Mouse (Mus musculus): ENCODE measurements around the gene Pimreg.
A peak's percentile ranks its signal among the peaks of the same experiment; 100 is the strongest.

Gene Pimreg

DNA sequence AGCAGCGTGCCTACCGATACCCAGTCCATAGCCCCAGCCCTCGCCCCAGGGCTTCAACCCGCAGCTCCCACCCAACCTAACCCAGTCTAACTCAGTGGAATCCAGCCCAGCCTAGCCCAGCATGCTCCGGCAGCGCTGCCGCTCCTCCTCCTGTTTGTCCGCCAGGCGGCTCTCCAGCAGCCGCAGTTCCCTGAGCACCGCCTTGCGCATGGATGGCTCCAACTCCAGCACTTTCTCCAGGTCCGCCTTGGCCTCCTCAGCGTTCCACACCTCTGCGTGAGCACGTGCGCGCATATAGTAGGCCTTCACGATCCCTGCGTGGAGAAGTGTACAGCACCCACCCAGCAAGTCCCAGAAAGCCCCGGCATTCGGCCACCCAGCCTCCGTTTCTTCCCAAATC is 12.7 kb upstream of the Pimreg start:
- DNase-seq (ENCODE audit: low spot score in 2 of 2): no peak

DNA sequence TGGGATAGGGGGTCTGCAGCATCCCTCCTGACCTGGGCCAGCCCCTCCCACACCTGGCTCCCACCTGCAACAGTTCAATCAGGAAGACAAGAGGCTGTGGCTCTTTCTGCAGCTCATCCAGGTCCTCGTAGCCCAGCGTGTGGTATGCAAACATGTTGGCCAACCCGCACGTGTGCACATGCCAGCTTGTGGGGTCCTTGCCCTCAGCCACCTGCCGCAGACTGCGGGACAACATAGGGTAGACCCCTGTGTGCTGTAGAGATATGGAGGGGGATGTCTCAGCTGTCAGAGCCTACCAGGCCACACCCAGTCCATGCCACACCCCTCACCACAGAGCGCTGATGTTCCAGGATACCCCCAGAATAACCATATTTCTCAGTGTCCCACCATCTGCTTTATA is 10.5 kb upstream of the Pimreg start:
- no peak for DNase-seq (ENCODE audit: low spot score in 2 of 2)

DNA sequence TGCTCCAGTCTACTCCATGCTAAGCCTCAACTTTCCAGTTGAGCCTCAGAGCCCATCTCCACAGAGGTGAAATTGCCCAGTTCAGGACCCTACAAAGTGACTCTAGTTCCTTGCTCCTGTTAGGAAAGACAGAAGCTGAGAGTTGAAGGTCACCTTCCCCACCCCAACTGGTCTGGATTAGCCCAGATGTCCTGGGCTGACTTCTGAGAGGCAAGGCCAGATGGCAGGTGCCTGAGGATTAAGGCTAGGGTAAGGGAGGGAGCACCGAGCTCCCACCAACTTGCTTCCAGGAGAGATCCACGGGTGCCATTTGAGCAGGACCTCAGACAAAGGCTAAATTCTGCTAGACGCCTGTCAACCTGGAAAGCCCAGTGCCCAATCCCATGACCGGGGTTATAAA is 9.7 kb upstream of the Pimreg start:
- no peak for DNase-seq (ENCODE audit: low spot score in 2 of 2)

DNA sequence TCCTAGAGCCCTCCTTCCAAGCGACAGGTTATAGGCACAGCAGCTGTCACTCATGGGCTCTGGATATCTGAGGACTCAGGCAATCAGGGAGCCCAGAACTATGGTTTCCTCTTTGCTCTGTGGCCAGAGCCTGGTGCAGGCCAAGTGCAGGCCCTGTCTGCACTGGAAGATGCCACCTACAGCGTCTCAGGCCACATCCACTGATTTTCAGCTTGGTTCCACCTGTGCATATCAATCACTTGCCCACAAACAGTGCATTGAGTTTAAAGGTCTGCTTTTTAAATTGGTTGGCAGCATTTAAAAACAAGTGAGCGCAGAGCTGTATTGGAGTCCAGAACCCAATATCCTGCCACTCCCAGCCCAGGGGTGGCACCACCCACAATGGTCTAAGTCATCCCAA is 9.2 kb upstream of the Pimreg start:
- DNase-seq (ENCODE audit: low spot score in 2 of 2): no peak

DNA sequence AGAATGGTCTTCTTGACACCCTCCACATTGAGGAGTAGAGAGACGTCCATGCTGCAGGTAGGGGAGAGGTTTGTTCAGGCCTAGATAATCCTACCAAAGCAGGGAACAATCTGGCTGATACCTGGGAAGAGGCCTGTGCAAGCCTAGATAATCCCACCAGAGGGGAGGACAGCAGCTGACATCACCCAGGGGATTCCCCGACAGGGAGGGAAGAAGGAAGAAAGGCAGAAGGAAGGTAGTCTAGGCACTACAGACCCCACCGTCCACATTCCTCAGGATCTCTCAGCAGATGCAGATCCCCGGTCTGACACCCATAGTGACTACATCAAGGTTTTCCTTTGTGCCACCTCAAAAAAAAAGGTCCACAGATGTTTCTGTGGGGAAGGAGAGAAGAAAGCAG is 4.4 kb upstream of the Pimreg start, which contains the start of gene Aipl1:
TSS of gene Aipl1 (minus strand) at position 101 of the 400 bp plus-strand sequence.
- no peak for DNase-seq (ENCODE audit: low spot score in 2 of 2)

DNA sequence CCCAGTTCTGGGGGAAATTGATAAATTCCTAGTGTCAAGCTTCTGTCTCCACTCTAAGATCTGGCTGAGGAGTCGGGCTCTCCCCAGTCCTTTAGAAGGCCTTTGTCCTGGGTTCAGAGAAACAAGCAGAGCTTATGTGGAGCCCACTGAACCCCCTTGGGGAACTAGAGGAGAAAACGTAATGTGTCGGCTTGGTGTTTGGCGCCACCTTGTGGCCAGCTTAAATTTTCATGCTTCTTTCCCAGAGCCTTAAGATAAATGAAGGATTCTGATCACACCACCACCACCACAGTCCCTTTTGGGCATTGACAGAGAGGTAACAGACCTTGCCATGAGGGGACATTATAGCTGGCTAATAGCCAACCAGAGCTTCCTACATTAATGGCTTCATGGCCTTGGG is 3.8 kb upstream of the Pimreg start:
- peak in 1 of 2 experiments; percentile 62 for DNase-seq (ENCODE audit: low spot score in 2 of 2)

DNA sequence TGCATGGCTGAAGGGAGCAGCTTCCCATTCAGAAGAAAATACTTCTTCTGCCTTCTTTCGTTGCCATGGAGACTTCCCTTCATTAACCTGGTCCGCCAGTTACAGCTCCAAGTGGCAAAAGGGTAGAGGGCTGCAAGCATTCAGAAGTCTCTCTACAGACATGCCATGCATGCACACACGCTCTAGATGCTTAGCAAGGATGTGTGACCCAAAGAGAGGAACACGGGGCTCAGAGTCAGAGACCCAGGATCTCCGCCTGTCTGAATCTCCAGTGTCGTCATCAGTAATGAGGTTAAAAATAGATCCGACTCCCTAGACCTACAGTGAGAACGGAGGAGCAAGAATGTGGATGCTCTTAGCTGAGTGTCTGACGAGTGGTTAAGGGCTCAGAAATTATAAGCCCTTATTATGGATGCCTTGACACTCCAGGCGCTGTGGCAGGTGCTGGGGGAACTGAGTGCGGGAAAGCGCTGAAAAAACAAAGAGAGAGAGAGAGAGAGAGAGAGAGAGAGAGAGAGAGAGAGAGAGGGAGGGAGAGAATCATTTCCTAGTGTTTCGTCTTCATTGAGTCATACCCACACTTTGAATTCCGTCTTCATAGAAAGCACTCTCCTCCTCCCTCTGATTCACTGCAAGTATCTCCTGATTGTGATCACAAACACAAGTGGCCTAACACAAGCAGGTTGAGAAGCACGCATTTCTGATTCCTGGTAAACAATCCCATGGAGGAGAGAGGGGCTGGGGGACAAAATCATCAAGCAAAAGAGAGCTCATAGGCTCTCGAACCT is 2.0 kb upstream of the Pimreg start:
- no peak for DNase-seq (ENCODE audit: low spot score in 2 of 2)

DNA sequence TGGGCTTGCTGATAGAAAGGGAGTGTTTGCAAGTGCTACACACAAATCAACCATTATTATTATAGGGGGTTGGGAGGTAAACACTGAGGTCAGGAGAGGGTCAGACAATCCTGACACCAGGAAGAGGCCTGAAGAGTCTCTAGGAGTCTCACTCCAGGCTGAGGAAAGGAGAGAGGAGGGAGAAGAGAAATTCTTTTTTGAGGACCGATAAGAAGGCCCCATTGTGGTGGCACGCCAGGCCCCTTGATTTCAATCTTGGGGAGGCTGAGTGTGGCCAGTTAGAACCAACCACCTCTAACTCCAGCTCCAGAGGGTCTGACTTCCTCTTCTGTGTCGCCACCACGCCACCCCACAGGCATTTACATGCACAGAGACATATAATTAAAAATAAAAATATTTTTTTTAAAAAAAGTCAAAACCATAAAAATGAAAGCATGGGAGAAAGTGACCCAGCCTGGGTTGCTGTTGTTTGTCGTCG is 503 bp upstream of the Pimreg start:
- no peak for DNase-seq (ENCODE audit: low spot score in 2 of 2)

DNA sequence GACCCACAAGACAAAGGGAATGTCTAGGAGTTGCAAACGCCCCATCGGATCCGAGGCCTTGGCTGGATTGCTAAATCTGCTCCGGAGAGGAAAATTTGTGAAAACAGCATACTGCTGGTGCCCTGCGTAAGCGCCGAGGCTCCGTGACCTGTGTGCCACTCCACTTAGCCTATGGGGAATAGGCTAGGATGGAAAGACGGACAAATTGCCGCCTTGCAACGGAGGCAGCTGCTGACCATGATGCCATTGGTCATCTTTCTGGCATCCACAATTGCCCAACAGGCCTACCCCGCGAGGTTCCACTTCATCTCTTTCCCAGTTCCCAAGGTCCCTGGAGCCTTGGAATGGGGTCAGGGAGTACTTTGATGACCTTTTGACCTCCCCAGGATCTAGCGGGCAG is 799 bp downstream of the Pimreg start:
- no peak for DNase-seq (ENCODE audit: low spot score in 2 of 2)

DNA sequence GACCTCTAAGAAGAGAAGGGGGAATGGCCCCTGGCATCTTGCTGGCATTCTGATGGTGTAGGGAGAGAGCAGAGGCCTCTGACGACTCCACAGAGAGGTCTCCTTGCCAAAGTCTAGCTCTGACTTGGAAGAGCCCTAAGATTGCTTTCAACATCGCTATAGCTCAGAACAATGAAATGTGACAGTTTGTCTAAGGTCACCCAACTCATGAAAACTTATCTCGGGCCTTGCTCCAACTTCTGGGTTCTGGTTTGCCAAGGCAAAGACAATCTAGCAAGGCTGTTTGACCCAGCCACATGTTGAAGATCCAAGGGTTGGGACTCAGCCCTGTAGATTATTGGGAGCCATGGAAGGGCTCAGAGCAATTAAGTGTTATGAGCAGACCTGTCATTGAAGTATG is 2.4 kb downstream of the Pimreg start:
- DNase-seq (ENCODE audit: low spot score in 2 of 2): no peak

DNA sequence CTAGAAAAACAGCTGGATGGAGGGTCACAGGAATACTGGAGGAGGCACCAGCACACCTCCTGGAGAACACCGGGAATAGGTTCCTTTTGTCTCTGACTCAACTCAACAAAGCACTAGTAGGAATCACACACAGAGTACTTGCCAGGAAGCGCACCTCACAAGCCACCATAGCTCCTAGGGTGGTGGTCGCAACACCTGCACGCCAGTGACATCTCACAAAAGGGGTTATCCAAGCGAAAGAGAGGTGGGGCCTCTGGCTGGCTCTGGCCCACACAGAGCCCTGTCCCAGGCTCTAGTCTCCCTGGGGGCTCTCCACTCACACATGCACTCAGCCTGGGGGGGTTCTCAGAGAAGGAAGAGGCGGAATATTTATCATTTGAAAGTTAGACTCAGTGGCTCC is 6.9 kb downstream of the Pimreg start:
- no peak for DNase-seq (ENCODE audit: low spot score in 2 of 2)

DNA sequence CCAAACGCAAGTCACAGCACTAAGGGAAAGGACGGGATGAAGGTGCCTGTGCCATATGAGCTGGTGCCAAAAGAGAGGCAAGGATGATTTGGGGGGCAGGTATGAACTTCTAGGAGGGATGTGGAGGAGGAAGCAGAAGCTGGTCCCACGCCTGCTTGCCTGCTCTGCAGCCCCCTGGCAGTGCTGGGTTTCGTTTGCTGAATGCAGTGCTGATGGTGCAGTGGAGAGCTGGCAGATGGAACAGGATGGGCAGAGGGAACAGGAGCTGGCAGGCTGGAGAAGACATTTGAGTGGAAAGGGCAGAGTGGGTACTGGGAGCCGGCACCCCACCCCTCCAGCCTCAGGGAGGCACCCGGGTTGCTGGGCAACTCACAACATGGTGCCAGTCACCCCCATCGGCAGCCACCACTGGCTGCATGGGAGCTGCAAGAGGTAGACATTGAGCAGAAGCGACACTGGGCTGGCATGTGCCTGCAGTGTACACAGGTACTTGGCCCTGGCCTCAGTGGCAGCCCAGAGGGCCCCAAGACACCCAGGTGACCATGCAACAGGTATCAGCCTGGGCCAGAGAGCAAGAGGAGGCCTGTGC is 7.4 kb downstream of the Pimreg start:
- DNase-seq (ENCODE audit: low spot score in 2 of 2): no peak

DNA sequence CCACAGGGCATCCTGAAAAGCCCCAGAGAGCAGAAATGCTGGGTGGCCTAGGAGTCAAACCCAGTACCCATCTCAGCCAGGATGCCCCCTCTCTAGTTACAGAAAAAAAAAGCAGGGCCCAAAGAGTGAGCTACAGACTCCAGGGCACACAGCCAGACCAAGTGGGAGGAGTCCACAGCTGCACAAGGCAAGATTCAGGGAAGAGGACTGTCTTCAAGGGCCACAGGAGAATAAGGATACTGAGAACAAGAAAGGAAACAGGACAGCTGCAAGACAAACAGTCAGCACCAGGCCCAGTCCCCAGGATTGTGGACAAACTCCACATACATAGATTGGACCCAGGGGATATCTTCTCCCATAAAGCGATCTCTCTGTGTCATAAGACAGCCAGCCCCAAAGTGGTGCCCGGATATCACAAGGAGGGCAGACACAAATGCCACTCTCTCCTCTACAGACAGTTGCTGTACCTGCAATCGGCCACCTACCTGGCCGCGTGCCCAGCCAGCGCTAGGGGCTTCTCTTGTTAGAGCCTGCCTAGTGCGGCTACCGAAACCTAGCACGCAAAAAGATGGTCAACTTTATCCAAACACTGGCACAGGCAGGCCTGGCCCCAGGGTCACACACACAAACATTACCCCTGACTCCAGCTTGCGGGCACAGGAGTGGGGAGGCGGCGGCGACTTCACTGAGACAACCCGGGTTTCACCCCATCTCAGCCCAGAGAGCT is 8.5 kb downstream of the Pimreg start:
- no peak for DNase-seq (ENCODE audit: low spot score in 2 of 2)

DNA sequence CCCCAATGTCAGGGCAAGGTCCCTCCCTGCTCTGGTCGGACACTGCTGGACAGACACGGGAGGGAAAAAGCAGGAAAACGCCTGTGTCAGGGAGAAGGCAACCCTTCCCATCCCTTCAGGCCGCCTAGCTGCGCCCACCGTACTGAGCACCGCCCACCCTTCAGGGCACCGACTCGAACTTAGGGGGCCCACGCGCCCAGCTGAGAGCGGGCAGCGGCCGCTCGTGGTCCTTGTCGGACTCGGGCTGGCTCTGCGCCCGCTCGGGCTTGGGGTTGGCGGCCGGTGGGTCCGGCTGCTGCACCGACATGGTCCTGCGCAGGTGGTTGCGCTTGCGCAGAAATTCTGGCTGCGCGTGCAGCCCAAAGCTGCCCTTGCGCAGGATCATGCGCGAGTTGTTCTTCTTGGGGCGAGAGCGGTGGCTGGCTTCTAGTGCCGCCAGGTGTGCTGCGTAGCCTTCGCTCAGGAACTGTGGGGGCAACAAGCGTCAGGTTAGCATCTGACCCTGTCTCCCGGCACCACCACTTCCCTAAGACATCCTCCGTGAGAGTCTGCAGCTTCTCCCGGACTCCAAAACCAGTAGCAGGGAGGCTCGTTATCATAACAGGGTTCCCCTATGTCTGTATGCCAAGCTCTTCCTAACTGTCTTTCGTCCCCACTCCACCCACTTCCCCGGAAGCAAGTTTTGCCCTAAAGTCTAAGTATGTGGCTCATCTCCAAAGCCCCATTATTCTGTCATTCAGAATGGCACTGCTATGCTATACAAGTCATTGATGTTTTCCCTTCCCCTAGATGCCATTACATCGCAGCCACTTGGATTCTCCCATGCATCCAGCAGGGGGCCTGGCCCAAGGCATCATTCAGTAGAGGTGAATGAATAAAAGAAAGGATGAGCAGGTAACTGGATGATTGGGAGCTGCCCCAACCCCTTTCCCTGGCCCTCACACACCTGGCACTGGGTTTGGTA is 9.3 kb downstream of the Pimreg start:
- DNase-seq (ENCODE audit: low spot score in 2 of 2): peak in 1 of 2 experiments; percentile 60

DNA sequence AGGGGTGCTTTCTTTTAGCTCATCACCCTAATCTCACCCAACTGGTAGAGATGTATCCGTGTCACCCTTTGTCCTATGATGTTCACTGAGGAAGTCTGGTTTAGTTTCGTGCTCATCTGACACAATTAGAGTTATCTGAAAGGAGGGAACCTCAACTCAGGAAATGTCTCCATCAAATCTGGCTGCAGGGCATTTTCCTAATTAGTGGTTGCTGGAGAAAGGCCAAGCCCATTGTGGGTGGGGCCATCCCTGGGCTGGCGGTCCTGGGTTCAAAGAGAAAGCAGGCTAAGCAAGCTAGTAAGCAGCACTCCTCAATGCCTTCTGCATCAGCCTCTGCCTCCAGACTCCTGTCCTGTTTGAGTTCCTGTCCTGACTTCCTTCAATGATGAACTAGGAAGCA is 10.4 kb downstream of the Pimreg start:
- DNase-seq (ENCODE audit: low spot score in 2 of 2): no peak

DNA sequence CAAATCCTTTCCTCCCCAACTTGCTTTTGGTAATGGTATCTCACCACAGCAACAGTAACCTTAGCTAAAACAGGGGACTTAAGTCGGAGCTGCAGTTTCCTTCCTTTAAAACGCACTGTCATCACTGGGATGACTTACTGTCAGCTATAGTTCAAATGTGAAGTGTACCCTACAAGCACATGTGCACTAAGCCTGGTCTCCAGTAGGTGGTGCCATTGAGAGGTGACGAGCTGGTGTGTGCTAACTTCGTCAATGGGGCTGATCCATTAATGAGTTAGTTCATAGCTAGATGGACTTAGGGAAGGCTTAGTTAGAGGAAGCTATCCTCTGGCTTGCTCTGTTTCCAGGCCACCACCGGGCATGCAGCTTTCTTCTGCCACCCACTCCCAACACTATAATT is 10.8 kb downstream of the Pimreg start:
- peak in 1 of 2 experiments; percentile 56 for DNase-seq (ENCODE audit: low spot score in 2 of 2)

DNA sequence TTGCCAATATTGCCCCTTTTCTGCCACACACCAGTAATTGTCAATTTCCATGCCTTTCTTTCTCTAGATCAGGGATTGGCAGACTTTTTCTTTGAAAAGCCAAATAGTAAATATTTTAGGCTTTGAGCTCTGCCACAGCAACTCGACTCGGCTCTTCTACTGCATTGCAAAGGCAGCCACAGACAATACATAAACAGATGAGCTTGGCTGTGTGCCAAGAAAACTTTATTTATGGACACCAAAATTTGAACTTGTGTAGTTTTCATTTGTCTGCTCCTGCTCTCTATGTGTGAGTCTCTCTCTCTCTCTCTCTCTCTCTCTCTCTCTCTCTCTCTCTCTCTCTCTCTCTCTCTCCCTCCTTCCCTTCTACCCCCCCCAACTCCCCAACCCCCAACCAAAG is 13.3 kb downstream of the Pimreg start:
- DNase-seq (ENCODE audit: low spot score in 2 of 2): no peak

DNA sequence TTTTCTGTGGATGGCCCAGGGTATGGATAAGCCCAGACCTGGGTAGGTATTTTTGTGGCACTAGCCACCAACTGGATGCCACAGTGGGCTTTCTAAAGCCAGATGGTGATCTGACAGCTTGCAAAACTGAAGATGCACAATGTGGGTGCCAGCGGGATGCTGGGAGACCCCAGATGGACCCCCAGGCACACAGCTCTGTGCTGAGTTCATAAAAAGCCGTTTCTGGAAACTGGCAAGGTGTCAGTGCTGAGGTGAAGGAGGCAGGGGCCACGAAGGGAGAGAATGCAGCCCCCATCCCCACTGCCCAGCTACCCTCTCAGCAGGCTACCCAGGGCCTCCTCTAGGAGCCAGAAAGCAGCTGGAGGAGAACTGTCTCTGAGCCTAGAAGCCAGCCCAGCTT is 15.3 kb downstream of the Pimreg start:
- no peak for DNase-seq (ENCODE audit: low spot score in 2 of 2)

DNA sequence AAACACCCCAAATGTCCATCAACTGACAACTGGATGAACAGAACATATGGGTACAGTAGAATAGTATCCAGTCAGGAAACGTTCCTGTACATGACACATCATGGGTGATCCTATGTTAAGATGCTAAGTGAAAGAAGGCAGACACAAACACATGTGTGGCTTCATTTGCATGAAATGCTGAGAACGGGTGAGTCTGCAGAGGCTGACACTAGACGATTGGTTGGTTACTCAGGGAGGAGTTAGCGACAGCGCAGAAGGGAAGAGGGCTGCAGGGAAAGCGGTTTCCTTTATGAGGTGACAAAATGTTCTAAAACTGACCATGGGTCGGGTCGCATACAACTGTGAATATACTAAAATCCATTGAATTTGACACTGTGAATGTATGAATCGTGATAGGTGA is 18.6 kb downstream of the Pimreg start:
- DNase-seq (ENCODE audit: low spot score in 2 of 2): no peak

DNA sequence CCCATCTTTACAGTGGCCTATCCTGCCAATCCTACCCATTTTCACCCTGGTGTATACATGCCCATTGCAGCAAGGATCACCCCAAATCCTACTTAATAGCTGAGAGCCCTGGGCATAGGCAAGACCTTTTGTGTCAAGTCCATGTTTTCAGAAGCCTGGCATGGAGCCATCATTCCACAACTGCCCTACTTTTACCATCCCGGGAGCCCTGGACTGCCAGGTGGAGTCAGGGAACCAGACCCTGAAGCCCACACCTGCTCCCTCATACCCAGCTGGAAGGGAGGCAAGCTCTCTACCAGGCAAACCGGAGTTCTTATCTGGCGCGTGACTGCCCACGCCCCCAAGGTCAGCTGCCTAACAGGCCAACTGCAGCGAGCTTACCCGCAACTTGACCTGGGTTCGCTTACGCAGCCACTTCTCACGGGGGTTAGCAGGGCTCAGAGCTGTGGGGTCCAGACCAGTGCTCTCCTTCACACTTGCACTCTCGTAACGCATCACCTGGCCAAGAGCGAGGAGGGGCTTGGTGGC is 19.3 kb downstream of the Pimreg start:
- DNase-seq (ENCODE audit: low spot score in 2 of 2): no peak

DNA sequence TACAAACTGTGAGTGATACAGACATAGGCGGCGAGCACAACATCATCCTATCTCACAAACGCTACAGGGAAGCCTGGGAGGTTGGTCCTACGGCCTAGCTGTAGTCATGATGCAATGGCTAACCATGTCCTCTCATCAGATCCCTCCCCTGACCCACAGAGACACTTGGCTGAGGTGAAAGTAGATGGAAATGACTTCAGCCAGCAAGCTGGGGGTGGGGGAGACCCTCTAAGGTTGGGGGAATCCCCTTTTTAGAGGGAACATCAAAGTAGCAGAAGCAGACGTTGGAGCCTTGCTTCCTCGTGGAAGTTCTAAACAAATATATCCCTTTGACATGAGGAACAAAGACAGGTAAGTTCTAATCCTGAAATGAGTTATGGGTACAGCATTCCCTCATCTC is 22.6 kb downstream of the Pimreg start:
- no peak for DNase-seq (ENCODE audit: low spot score in 2 of 2)

Data from right cerebral cortex, postnatal 36 days (tissue).